Comparison of ENCODE assay signal across 25 mouse cellular contexts in genomic region chr16:90893019-90893418, GRCm38 (mm10).
"Had no signal": no experiment of that assay in that cellular context is flagged by ENCODE, and none has a peak within 500 bp of the region (broad histone marks: within the 10 kb centered on the region; RNA-seq: fewer than 3 reads in every experiment).

No protein-coding gene starts in this region.

- H3K9ac ChIP-seq: heart, embryonic 13.5 days; heart, embryonic 15.5 days; hindbrain, embryonic 13.5 days; hindbrain, embryonic 15.5 days; intestine, embryonic 15.5 days; limb, embryonic 12.5 days; liver, embryonic 14.5 days had no signal

- H3K4me2 ChIP-seq: heart, embryonic 11.5 days; heart, embryonic 15.5 days; hindbrain, embryonic 13.5 days; hindbrain, embryonic 15.5 days; intestine, embryonic 15.5 days; limb, embryonic 12.5 days; liver, embryonic 11.5 days had no signal

- H3K4me3 ChIP-seq: heart, adult 2 months; heart, embryonic 13.5 days; heart, embryonic 15.5 days; hindbrain, embryonic 13.5 days; hindbrain, embryonic 15.5 days; intestine, embryonic 15.5 days; left cerebral cortex, adult 2 months; limb, embryonic 10.5 days; limb, embryonic 12.5 days had no signal

- ATAC-seq: intestine, embryonic 15.5 days; intestine, postnatal 0 days had no signal

- H3K9me3 ChIP-seq: heart, embryonic 13.5 days; heart, embryonic 15.5 days; hindbrain, embryonic 13.5 days; hindbrain, embryonic 15.5 days; intestine, embryonic 15.5 days; limb, embryonic 10.5 days had no signal

- H3K27ac ChIP-seq: heart, adult 2 months; heart, embryonic 13.5 days; heart, embryonic 15.5 days; hindbrain, embryonic 13.5 days; hindbrain, embryonic 15.5 days; intestine, embryonic 15.5 days; left cerebral cortex, adult 2 months; limb, embryonic 10.5 days; limb, embryonic 12.5 days; liver, embryonic 14.5 days had no signal

- H3K36me3 ChIP-seq: heart, embryonic 13.5 days; heart, embryonic 15.5 days; hindbrain, embryonic 13.5 days; hindbrain, embryonic 15.5 days; intestine, embryonic 15.5 days; limb, embryonic 10.5 days; limb, embryonic 12.5 days had no signal

- DNase-seq: gastrocnemius, postnatal 14 days; gastrocnemius, postnatal 36 days; heart, adult 11 months; heart, adult 2 months; heart, postnatal 14 days; heart, postnatal 36 days; kidney, adult 18-20 months; kidney, adult 8-10 months; kidney, postnatal 10 days; kidney, postnatal 25 days; kidney, postnatal 4 days; layer of hippocampus, adult 9-11 months; liver had no signal

- H3K27me3 ChIP-seq: heart, embryonic 13.5 days; hindbrain, embryonic 13.5 days; hindbrain, embryonic 15.5 days; intestine, embryonic 15.5 days had no signal
